Mouse (Mus musculus) gastrocnemius, postnatal 25 days (tissue): ENCODE results near the gene Ms4a6c. TPM values are rescaled to one million over a fixed set of nuclear protein-coding genes. Genes with fewer than 3 reads are reported as not detected.
"Not testable (repeated sequence)": the region's sequence is repeated elsewhere in the genome, so short reads cannot be mapped to it uniquely, and the experiment has no call there.

ENCODE experiments used
- DNase-seq: peaks from one replicate; pipeline ENCODE4 v3.0.0; 2022
- long read RNA-seq, 2 experiments: library from polyadenylated mRNA; stranded (forward); transcript quantifications; one replicate each; pipeline ENCODE4 v2.0.0; 2021
- total RNA-seq, 2 experiments: library from RNA; stranded (reverse); gene quantifications; 1 replicate in 1 of 2; 2 replicates in 1 of 2; pipeline ENCODE4 v1.2.3; 2021

Gene Ms4a6c
- 1 to 10 TPM; 1.9 to 2.8 TPM for total RNA-seq
- long read RNA-seq, experiment 1, partial matches to known transcripts = 0 of 2 reads
- long read RNA-seq, experiment 1, other reads (novel, unspliced or antisense) = 1 of 2 reads
- long read RNA-seq, experiment 2 = 0 reads

- DNase-seq = not testable (repeated sequence)
Measured at GRCm38 (mm10) chr19:11469215-11469614, at the start of gene Ms4a6c. Gene Ms4a6c, plus strand, starts transcription at chr19:11469366.

GRCm38 (mm10) chr19:11431209-11431608 is 38.0 kb upstream of the Ms4a6c start:
- DNase-seq = not testable (repeated sequence)

- no peak for DNase-seq
Measured at GRCm38 (mm10) chr19:11435058-11435834, 33.9 kb upstream of the Ms4a6c start.

GRCm38 (mm10) chr19:11443338-11443737 is 25.8 kb upstream of the Ms4a6c start, which contains the start of gene Ms4a4b:
Gene Ms4a4b, plus strand, starts transcription at chr19:11443553.
- no peak for DNase-seq

- DNase-seq = no peak
Measured at GRCm38 (mm10) chr19:11443964-11444363, 25.2 kb upstream of the Ms4a6c start.

- no peak for DNase-seq
Measured at GRCm38 (mm10) chr19:11447238-11447637, 21.9 kb upstream of the Ms4a6c start.

- not testable (repeated sequence) for DNase-seq
Measured at GRCm38 (mm10) chr19:11459041-11459440, 10.1 kb upstream of the Ms4a6c start.

- not testable (repeated sequence) for DNase-seq
Measured at GRCm38 (mm10) chr19:11464795-11465194, 4.4 kb upstream of the Ms4a6c start.

GRCm38 (mm10) chr19:11466471-11466870 is 2.7 kb upstream of the Ms4a6c start:
- no peak for DNase-seq

GRCm38 (mm10) chr19:11468361-11468760 is 805 bp upstream of the Ms4a6c start:
- not testable (repeated sequence) for DNase-seq

- DNase-seq = no peak
Measured at GRCm38 (mm10) chr19:11479714-11480113, 10.5 kb downstream of the Ms4a6c start.

- no peak for DNase-seq
Measured at GRCm38 (mm10) chr19:11482684-11483083, 13.5 kb downstream of the Ms4a6c start.

GRCm38 (mm10) chr19:11483941-11484340 is 14.8 kb downstream of the Ms4a6c start:
- DNase-seq = no peak

- no peak for DNase-seq
Measured at GRCm38 (mm10) chr19:11484388-11484787, 15.2 kb downstream of the Ms4a6c start.

GRCm38 (mm10) chr19:11485266-11485665 is 16.1 kb downstream of the Ms4a6c start:
- DNase-seq = no peak

GRCm38 (mm10) chr19:11485746-11486145 is 16.6 kb downstream of the Ms4a6c start, which contains the start of gene Gm8369:
Gene Gm8369, plus strand, starts transcription at chr19:11485938.
- no peak for DNase-seq

- no peak for DNase-seq
Measured at GRCm38 (mm10) chr19:11486599-11486998, 17.4 kb downstream of the Ms4a6c start.

- no peak for DNase-seq
Measured at GRCm38 (mm10) chr19:11491406-11492189, 22.4 kb downstream of the Ms4a6c start.

GRCm38 (mm10) chr19:11492671-11493070 is 23.5 kb downstream of the Ms4a6c start:
- no peak for DNase-seq

GRCm38 (mm10) chr19:11494519-11494918 is 25.4 kb downstream of the Ms4a6c start:
- no peak for DNase-seq

GRCm38 (mm10) chr19:11496361-11496760 is 27.2 kb downstream of the Ms4a6c start:
- DNase-seq = no peak

- DNase-seq = not testable (repeated sequence)
Measured at GRCm38 (mm10) chr19:11497300-11497699, 28.1 kb downstream of the Ms4a6c start.

- DNase-seq = no peak
Measured at GRCm38 (mm10) chr19:11500796-11501195, 31.6 kb downstream of the Ms4a6c start.
